Mouse (Mus musculus): ENCODE data around the gene Ssu72. TPM values are rescaled to one million over a fixed set of nuclear protein-coding genes. Genes with fewer than 3 reads are reported as not detected.

Ssu72 gene
- polyA plus RNA-seq, 1 experiment from 2014 or later = 133 TPM

GRCm38 (mm10) chr4:155695531-155696062, 9.0 kb upstream of the Ssu72 start:
- WGBS = 76% methylated on average over 4 of the region's 4 CpGs
- Histone ChIP-seq H3K4me1 (ENCODE audit: control insufficient read depth, insufficient read depth, low read length) (peaks cover 16% of the 10 kb centered on the region), H3K27ac (replicated peaks; ENCODE audit: low read depth, low read length) (no peak overlapping the region), H3K27me3 (replicated peaks; ENCODE audit: control insufficient read depth, insufficient read depth, low read length) (no peaks in the 10 kb centered on the region; the same call in 1 of the 2 replicates), H3K4me3 (ENCODE audit: low read depth, low read length) (peak overlapping the region; percentile 75), H3K9me3 (ENCODE audit: control insufficient read depth, low read length) (no peaks in the 10 kb centered on the region), H3K4me2 (ENCODE audit: low read depth, low read length) (peak overlapping the region; percentile 94), H3K36me3 (ENCODE audit: control insufficient read depth, insufficient read depth, low read length) (no peaks in the 10 kb centered on the region), H3K9ac (ENCODE audit: low read depth, low read length) (peak overlapping the region; percentile 78)
- no peak for DNase-seq (ENCODE audit: low spot score)
- ATAC-seq (ENCODE audit: low read depth) = no peak

GRCm38 (mm10) chr4:155696261-155697255, 8.0 kb upstream of the Ssu72 start:
- Histone ChIP-seq H3K4me3 (ENCODE audit: low read depth, low read length) (no peak overlapping the region; the same call in 1 of the 2 replicates), H3K27ac (replicated peaks; ENCODE audit: low read depth, low read length) (no peak overlapping the region), H3K9ac (ENCODE audit: low read depth, low read length) (peak overlapping the region; percentile 78), H3K4me2 (ENCODE audit: low read depth, low read length) (peak overlapping the region; percentile 94), H3K9me3 (ENCODE audit: control insufficient read depth, low read length) (no peaks in the 10 kb centered on the region), H3K4me1 (ENCODE audit: control insufficient read depth, insufficient read depth, low read length) (peaks cover 16% of the 10 kb centered on the region), H3K27me3 (replicated peaks; ENCODE audit: control insufficient read depth, insufficient read depth, low read length) (no peaks in the 10 kb centered on the region; the same call in 1 of the 2 replicates), H3K36me3 (ENCODE audit: control insufficient read depth, insufficient read depth, low read length) (no peaks in the 10 kb centered on the region)
- ATAC-seq (ENCODE audit: low read depth) = no peak
- DNase-seq (ENCODE audit: low spot score) = no peak
- 70% methylated on average over 16 of the region's 16 CpGs for WGBS

- H3K9me3 ChIP-seq (ENCODE audit: control insufficient read depth, low read length) = no peaks in the 10 kb centered on the region
- H3K9ac ChIP-seq (ENCODE audit: low read depth, low read length) = no peak overlapping the region
- H3K4me1 ChIP-seq (ENCODE audit: control insufficient read depth, insufficient read depth, low read length) = peaks cover 11% of the 10 kb centered on the region
- peak; percentile 28 for DNase-seq (ENCODE audit: low spot score)
- no peak overlapping the region for H3K4me3 ChIP-seq (ENCODE audit: low read depth, low read length)
- H3K4me2 ChIP-seq (ENCODE audit: low read depth, low read length) = no peak overlapping the region
- H3K27me3 ChIP-seq (replicated peaks; ENCODE audit: control insufficient read depth, insufficient read depth, low read length) = no peaks in the 10 kb centered on the region
- H3K36me3 ChIP-seq (ENCODE audit: control insufficient read depth, insufficient read depth, low read length) = no peaks in the 10 kb centered on the region
- no peak for ATAC-seq (ENCODE audit: low read depth)
- no peak overlapping the region for H3K27ac ChIP-seq (replicated peaks; ENCODE audit: low read depth, low read length)
These were observed 4.2 kb upstream of the Ssu72 start for GRCm38 (mm10) chr4:155700425-155700824.

GRCm38 (mm10) chr4:155703425-155703929, 1.1 kb upstream of the Ssu72 start:
- 95% methylated on average over 4 of the region's 4 CpGs for WGBS
- no peaks in the 10 kb centered on the region for H3K27me3 ChIP-seq (replicated peaks; ENCODE audit: control insufficient read depth, insufficient read depth, low read length)
- DNase-seq (ENCODE audit: low spot score) (no peak), ATAC-seq (ENCODE audit: low read depth) (no peak)
- no peak overlapping the region for H3K4me3 ChIP-seq (ENCODE audit: low read depth, low read length)
- no peaks in the 10 kb centered on the region for H3K9me3 ChIP-seq (ENCODE audit: control insufficient read depth, low read length)
- peaks cover 5% of the 10 kb centered on the region for H3K4me1 ChIP-seq (ENCODE audit: control insufficient read depth, insufficient read depth, low read length)
- no peak overlapping the region for H3K9ac ChIP-seq (ENCODE audit: low read depth, low read length)
- H3K36me3 ChIP-seq (ENCODE audit: control insufficient read depth, insufficient read depth, low read length) = no peaks in the 10 kb centered on the region
- H3K27ac ChIP-seq (replicated peaks; ENCODE audit: low read depth, low read length) = no peak overlapping the region
- no peak overlapping the region for H3K4me2 ChIP-seq (ENCODE audit: low read depth, low read length)

GRCm38 (mm10) chr4:155705592-155705929, 961 bp downstream of the Ssu72 start:
- DNase-seq (ENCODE audit: low spot score) (no peak), ATAC-seq (ENCODE audit: low read depth) (no peak; the same call in 1 of the 2 replicates)
- Histone ChIP-seq H3K4me1 (ENCODE audit: control insufficient read depth, insufficient read depth, low read length) (peaks cover 5% of the 10 kb centered on the region), H3K9ac (ENCODE audit: low read depth, low read length) (peak overlapping the region; percentile 82), H3K27ac (replicated peaks; ENCODE audit: low read depth, low read length) (peak overlapping the region; percentile 98; the same call in 1 of the 2 replicates), H3K9me3 (ENCODE audit: control insufficient read depth, low read length) (no peaks in the 10 kb centered on the region), H3K36me3 (ENCODE audit: control insufficient read depth, insufficient read depth, low read length) (no peaks in the 10 kb centered on the region), H3K4me3 (ENCODE audit: low read depth, low read length) (peak overlapping the region; percentile 69), H3K4me2 (ENCODE audit: low read depth, low read length) (peak overlapping the region; percentile 88), H3K27me3 (replicated peaks; ENCODE audit: control insufficient read depth, insufficient read depth, low read length) (no peaks in the 10 kb centered on the region)
- WGBS = under 1% methylated on average over 19 of the region's 19 CpGs

- Histone ChIP-seq H3K36me3 (ENCODE audit: control insufficient read depth, insufficient read depth, low read length) (0 out of 2 replicates have a peak, but pooled peaks cover under 1% of the 10 kb centered on the region), H3K9me3 (ENCODE audit: control insufficient read depth, low read length) (no peaks in the 10 kb centered on the region), H3K4me3 (ENCODE audit: low read depth, low read length) (no peak overlapping the region), H3K9ac (ENCODE audit: low read depth, low read length) (no peak overlapping the region), H3K27me3 (replicated peaks; ENCODE audit: control insufficient read depth, insufficient read depth, low read length) (no peaks in the 10 kb centered on the region), H3K27ac (replicated peaks; ENCODE audit: low read depth, low read length) (no peak overlapping the region), H3K4me1 (ENCODE audit: control insufficient read depth, insufficient read depth, low read length) (peaks cover 5% of the 10 kb centered on the region), H3K4me2 (ENCODE audit: low read depth, low read length) (no peak overlapping the region)
- no peak for DNase-seq (ENCODE audit: low spot score)
- no peak for ATAC-seq (ENCODE audit: low read depth)
- WGBS = 73% methylated on average over 2 of the region's 2 CpGs
These were observed 4.0 kb downstream of the Ssu72 start for GRCm38 (mm10) chr4:155708582-155708981.

GRCm38 (mm10) chr4:155708988-155709387, 4.4 kb downstream of the Ssu72 start:
- H3K9ac ChIP-seq (ENCODE audit: low read depth, low read length) = no peak overlapping the region
- no peak overlapping the region for H3K4me2 ChIP-seq (ENCODE audit: low read depth, low read length)
- 0 out of 2 replicates have a peak, but pooled peaks cover 5% of the 10 kb centered on the region for H3K36me3 ChIP-seq (ENCODE audit: control insufficient read depth, insufficient read depth, low read length)
- ATAC-seq (ENCODE audit: low read depth) (no peak), DNase-seq (ENCODE audit: low spot score) (no peak)
- no peak overlapping the region for H3K4me3 ChIP-seq (ENCODE audit: low read depth, low read length)
- H3K4me1 ChIP-seq (ENCODE audit: control insufficient read depth, insufficient read depth, low read length) = peaks cover 5% of the 10 kb centered on the region
- H3K9me3 ChIP-seq (ENCODE audit: control insufficient read depth, low read length) = no peaks in the 10 kb centered on the region
- no peak overlapping the region for H3K27ac ChIP-seq (replicated peaks; ENCODE audit: low read depth, low read length)
- H3K27me3 ChIP-seq (replicated peaks; ENCODE audit: control insufficient read depth, insufficient read depth, low read length) = no peaks in the 10 kb centered on the region

- WGBS = 46% methylated on average over 6 of the region's 6 CpGs
- ATAC-seq (ENCODE audit: low read depth) = peak; percentile 60; the same call in 1 of the 2 replicates
- Histone ChIP-seq H3K4me3 (ENCODE audit: low read depth, low read length) (no peak overlapping the region), H3K36me3 (ENCODE audit: control insufficient read depth, insufficient read depth, low read length) (peaks cover 17% of the 10 kb centered on the region; the same call in 1 of the 2 replicates), H3K27ac (replicated peaks; ENCODE audit: low read depth, low read length) (peak overlapping the region; percentile 0; the same call in 1 of the 2 replicates), H3K4me1 (ENCODE audit: control insufficient read depth, insufficient read depth, low read length) (peaks cover 5% of the 10 kb centered on the region), H3K9ac (ENCODE audit: low read depth, low read length) (no peak overlapping the region), H3K9me3 (ENCODE audit: control insufficient read depth, low read length) (no peaks in the 10 kb centered on the region), H3K27me3 (replicated peaks; ENCODE audit: control insufficient read depth, insufficient read depth, low read length) (no peaks in the 10 kb centered on the region), H3K4me2 (ENCODE audit: low read depth, low read length) (no peak overlapping the region)
- peak; percentile 56 for DNase-seq (ENCODE audit: low spot score)
These were observed 6.1 kb downstream of the Ssu72 start for GRCm38 (mm10) chr4:155710521-155711252.

Measured in embryonic facial prominence, embryonic 14.5 days (tissue).